Mouse (Mus musculus) kidney, postnatal 0 days (tissue): ENCODE measurements around the gene Stra6. TPM values are rescaled to one million over a fixed set of nuclear protein-coding genes. Genes with fewer than 3 reads are reported as not detected.

Experiments
- ATAC-seq: fragments of 200-750 bp; cut with Nextera tagmentation; replicated peaks from 2 replicates; pipeline ENCODE4 v1.8.0; 2017; ENCODE audit warnings: low read depth, moderate number of reproducible peaks, moderate TSS enrichment, moderate library complexity; ENCODE audit not compliant: low FRiP score
- DNase-seq: peaks from one replicate; pipeline ENCODE4 v3.0.0-alpha.2; 2016; ENCODE audit warnings: low spot score
- H3K27ac ChIP-seq: fragments of 300-500 bp; sonication (generic); 2 replicates; pipeline ENCODE4 v1.5.1; 2014; ENCODE audit warnings: mild to moderate bottlenecking
- H3K27me3 ChIP-seq: fragments of 300-500 bp; sonication (generic); 2 replicates; pipeline ENCODE4 v1.6.1; 2014; ENCODE audit warnings: low read length, mixed read lengths; ENCODE audit not compliant: insufficient read depth
- H3K36me3 ChIP-seq: fragments of 300-500 bp; sonication (generic); 2 replicates; pipeline ENCODE4 v1.6.1; 2014; ENCODE audit warnings: low read length, mixed read lengths; ENCODE audit not compliant: insufficient read depth
- H3K4me1 ChIP-seq: fragments of 300-500 bp; sonication (generic); replicated peaks from 2 replicates; pipeline ENCODE4 v1.6.1; 2014; ENCODE audit warnings: antibody characterized with exemption, low read length, mixed read lengths; ENCODE audit not compliant: insufficient read depth
- H3K4me2 ChIP-seq: fragments of 300-500 bp; sonication (generic); 2 replicates; pipeline ENCODE4 v1.6.1; 2014; ENCODE audit warnings: mild to moderate bottlenecking, low read length, moderate library complexity, mixed read lengths
- H3K4me3 ChIP-seq: fragments of 300-500 bp; sonication (generic); replicated peaks from 2 replicates; pipeline ENCODE4 v1.5.1; 2014; ENCODE audit warnings: low read depth, low read length
- H3K9ac ChIP-seq: fragments of 300-500 bp; sonication (generic); 2 replicates; pipeline ENCODE4 v1.6.1; 2014; ENCODE audit warnings: low read depth, low read length
- H3K9me3 ChIP-seq: fragments of 300-500 bp; sonication (generic); replicated peaks from 2 replicates; pipeline ENCODE4 v1.6.1; 2016; ENCODE audit warnings: low read length, inconsistent platforms, mixed read lengths
- CTCF ChIP-seq: IDR thresholded peaks from 2 replicates; pipeline ENCODE4 v1.5.1; 2016; ENCODE audit warnings: antibody characterized with exemption, low read depth, mild to moderate bottlenecking, moderate library complexity
- WGBS: fragments of 180-500 bp; shearing (Covaris S2); extraction: QIAGEN DNeasy Blood & Tissue Kit; methylation state at CpG from one replicate; pipeline ENCODE4 v1.1.7; 2014; 5-methylcytosine and 5-hydroxymethylcytosine counted together
- polyA plus RNA-seq: library from polyadenylated mRNA; unstranded; fragments of >200 nt; fragmentation: Nextera tagmentation; extraction: Ambion mirVana; gene quantifications from 2 replicates; pipeline ENCODE4 v1.2.1, GENCODE M21; 2015

The Stra6 gene
- polyA plus RNA-seq, 1 experiment from 2014 or later: 12.2 TPM

DNA sequence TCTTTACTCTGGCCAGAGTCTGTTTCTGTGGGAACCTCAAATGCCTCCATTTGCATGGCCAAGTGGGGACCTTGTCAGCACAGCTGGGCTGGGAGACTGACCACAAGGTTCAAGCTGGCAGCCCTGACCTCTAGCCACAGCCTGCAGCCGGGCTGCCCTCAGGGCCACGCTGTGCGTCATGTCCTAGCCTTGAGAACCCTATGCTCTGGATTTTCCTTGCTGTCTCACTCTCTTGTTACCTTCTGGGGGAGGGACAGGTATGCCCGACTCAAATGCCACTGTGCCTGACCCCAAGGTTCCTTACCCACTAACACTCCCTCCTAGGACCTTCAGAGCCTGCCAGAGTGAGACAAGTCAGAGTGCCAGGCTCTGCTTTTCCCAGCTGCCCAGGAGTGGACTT, 26.6 kb upstream of the Stra6 start:
- no peak for ATAC-seq
- H3K9ac ChIP-seq: no peak overlapping the region
- no peaks in the 10 kb centered on the region for H3K36me3 ChIP-seq
- no peaks in the 10 kb centered on the region for H3K4me1 ChIP-seq
- WGBS: 78% methylated on average over 4 of the region's 4 CpGs
- H3K4me2 ChIP-seq: no peak overlapping the region
- no peaks in the 10 kb centered on the region for H3K27me3 ChIP-seq
- no peak for DNase-seq
- no peaks in the 10 kb centered on the region for H3K9me3 ChIP-seq
- H3K27ac ChIP-seq: no peak overlapping the region
- no peak overlapping the region for H3K4me3 ChIP-seq
- TF ChIP-seq CTCF: no peak

DNA sequence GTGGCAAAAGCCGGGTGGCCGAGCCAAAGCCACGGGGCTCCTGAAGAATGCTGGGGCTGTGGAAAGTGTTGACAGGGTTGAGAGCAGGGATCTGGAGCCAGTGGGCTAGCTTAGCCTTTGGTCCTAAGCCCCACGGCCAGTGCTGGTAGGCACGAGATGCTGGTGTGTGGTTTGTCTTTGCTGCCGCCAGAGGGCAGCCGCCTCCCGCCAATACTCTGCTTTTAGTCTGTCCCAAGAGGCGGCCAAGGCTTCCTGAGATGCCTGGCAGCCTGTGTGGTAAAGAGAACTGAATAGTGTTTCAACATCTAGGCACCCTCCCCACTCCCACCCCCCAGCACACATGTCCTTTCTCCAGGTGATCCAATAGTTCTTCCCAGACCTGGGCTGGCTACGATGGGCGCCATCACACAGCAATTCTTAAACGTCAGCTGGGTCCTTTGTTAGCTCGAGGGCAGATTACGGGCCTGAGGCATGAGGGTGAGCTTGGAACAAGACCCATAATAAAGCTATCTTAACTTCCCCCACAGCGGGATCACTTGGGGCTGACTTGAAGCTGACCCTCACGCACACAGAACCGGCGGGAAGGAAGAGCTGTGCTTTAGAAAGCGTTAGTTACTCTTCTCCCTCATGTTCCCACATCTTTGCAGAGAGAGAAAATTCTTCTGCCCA, 25.0 kb upstream of the Stra6 start:
- 26% methylated on average over 19 of the region's 19 CpGs for WGBS
- no peak overlapping the region for H3K27ac ChIP-seq
- no peak overlapping the region for H3K4me2 ChIP-seq
- H3K4me3 ChIP-seq: no peak overlapping the region
- H3K36me3 ChIP-seq: no peaks in the 10 kb centered on the region
- TF ChIP-seq CTCF: peak; percentile 93
- no peak overlapping the region for H3K9ac ChIP-seq
- 0 out of 2 replicates have a peak, but pooled peaks cover 2% of the 10 kb centered on the region for H3K4me1 ChIP-seq
- H3K27me3 ChIP-seq: no peaks in the 10 kb centered on the region
- peak; percentile 65 for ATAC-seq
- no peaks in the 10 kb centered on the region for H3K9me3 ChIP-seq
- DNase-seq: peak; percentile 92

DNA sequence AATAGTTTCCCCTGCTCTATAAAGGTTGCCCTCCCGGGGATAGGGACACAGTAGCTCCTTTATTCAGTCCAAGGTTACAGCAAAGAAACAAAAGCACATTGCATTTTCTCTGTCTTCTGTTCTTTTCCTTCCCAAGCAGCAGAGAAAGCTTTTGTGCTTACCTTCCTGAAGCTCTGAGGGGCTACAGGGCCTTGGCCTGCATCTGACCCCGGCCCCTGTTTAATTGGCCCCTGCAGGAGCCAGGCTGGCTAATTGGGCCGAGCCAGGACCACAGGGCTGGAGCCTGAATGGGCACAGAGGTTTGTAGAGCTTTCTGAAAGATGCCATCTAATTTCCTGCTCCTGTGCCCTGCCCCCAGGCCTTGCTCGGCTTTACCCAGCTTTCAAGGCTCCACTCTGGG, 22.6 kb upstream of the Stra6 start:
- TF ChIP-seq CTCF: no peak
- no peaks in the 10 kb centered on the region for H3K27me3 ChIP-seq
- DNase-seq: no peak
- 0 out of 2 replicates have a peak, but pooled peaks cover 2% of the 10 kb centered on the region for H3K4me1 ChIP-seq
- ATAC-seq: no peak
- H3K4me2 ChIP-seq: no peak overlapping the region
- H3K36me3 ChIP-seq: no peaks in the 10 kb centered on the region
- no peak overlapping the region for H3K27ac ChIP-seq
- 52% methylated on average over 4 of the region's 4 CpGs for WGBS
- H3K4me3 ChIP-seq: no peak overlapping the region
- no peaks in the 10 kb centered on the region for H3K9me3 ChIP-seq
- H3K9ac ChIP-seq: no peak overlapping the region

DNA sequence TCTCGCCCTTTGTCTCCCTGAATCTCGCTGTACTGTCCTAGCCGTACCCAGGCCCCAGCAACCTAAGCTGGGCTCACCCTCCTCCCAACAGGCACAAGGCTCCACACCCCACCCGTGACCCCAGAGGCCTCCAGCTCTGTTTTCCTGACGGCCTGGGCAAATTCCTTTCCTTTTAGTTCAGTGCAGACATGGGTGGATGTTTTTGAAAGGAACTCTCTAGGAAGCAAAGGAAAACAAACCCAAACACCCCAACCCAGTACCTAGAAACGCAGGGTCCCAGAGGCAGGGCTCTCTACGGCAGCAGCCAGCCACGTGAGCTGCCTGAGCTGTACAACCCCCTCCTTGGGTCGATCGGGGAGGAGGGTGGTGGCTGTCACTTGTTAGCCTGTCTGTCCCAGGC, 21.2 kb upstream of the Stra6 start:
- Histone ChIP-seq H3K4me3 (no peak overlapping the region), H3K27ac (no peak overlapping the region), H3K4me1 (0 out of 2 replicates have a peak, but pooled peaks cover 2% of the 10 kb centered on the region), H3K27me3 (no peaks in the 10 kb centered on the region), H3K36me3 (no peaks in the 10 kb centered on the region), H3K4me2 (no peak overlapping the region), H3K9ac (no peak overlapping the region), H3K9me3 (no peaks in the 10 kb centered on the region)
- no peak for TF ChIP-seq CTCF
- DNase-seq (peak; percentile 26), ATAC-seq (no peak)
- WGBS: 22% methylated on average over 10 of the region's 10 CpGs

DNA sequence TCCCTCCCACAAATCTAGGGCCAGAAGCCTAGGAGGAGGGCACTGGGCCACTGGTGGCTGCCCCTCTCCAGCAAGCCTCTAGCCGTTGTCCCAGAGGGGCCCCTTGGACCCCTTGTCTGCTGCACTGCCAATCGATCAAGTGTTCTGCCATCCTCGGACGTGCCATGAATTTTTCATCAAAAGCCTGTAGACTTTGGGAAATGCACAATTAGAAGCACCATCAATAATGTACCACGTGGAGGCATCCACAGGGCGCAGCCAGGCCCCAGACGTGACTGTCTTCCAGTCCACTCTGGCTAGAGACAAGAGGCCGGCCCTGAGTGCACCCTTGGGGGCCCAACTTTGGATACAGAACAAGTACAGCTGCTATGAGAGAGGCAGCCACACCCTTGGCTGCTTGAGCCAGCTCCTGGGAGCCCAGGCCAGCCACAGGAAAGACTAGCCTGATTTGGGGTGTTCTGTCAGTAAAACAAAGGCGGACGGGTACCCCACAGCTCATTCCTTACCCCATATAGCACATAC, 20.0 kb upstream of the Stra6 start:
- no peak for DNase-seq
- H3K9ac ChIP-seq: no peak overlapping the region
- no peak for TF ChIP-seq CTCF
- H3K27ac ChIP-seq: no peak overlapping the region
- no peaks in the 10 kb centered on the region for H3K9me3 ChIP-seq
- H3K4me3 ChIP-seq: no peak overlapping the region
- WGBS: 87% methylated on average over 10 of the region's 10 CpGs
- no peaks in the 10 kb centered on the region for H3K27me3 ChIP-seq
- no peak overlapping the region for H3K4me2 ChIP-seq
- no peak for ATAC-seq
- no peaks in the 10 kb centered on the region for H3K36me3 ChIP-seq
- 0 out of 2 replicates have a peak, but pooled peaks cover 2% of the 10 kb centered on the region for H3K4me1 ChIP-seq

DNA sequence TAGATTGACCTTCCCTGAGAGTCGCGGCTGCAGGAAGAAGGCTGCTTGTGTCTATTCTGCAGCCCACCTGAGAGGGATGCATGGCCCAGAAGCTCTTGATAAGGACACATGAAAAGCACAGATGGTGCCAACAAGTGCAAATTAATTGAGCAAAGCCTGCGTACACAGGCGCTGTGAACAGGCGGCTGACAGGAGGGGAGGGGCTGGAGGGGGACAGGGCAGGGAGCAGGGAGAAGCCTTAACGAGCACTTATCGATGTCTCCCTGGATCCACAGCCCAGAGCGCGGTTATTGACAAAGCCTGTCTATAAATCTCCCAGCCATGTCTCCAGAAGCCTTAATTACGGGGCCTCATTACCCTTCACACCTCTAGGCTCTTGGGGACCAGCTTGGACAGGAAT, 18.8 kb upstream of the Stra6 start:
- H3K36me3 ChIP-seq: no peaks in the 10 kb centered on the region
- no peak overlapping the region for H3K4me3 ChIP-seq
- 24% methylated on average over 10 of the region's 10 CpGs for WGBS
- TF ChIP-seq CTCF: no peak
- ATAC-seq (no peak), DNase-seq (no peak)
- no peak overlapping the region for H3K9ac ChIP-seq
- no peaks in the 10 kb centered on the region for H3K9me3 ChIP-seq
- H3K27ac ChIP-seq: no peak overlapping the region
- 0 out of 2 replicates have a peak, but pooled peaks cover 2% of the 10 kb centered on the region for H3K4me1 ChIP-seq
- H3K4me2 ChIP-seq: no peak overlapping the region
- H3K27me3 ChIP-seq: no peaks in the 10 kb centered on the region
